Mouse (Mus musculus): ENCODE results near the gene Rph3al. TPM values are rescaled to one million over a fixed set of nuclear protein-coding genes. Genes with fewer than 3 reads are reported as not detected.
A peak's percentile ranks its signal among the peaks of the same experiment; 100 is the strongest.

Gene Rph3al
- polyA plus RNA-seq, 1 experiment, result 0.47 TPM

- TF ChIP-seq POLR2A (IDR thresholded peaks at IDR 0.05; ENCODE audit: low read depth, low read length) (no peak), CTCF (IDR thresholded peaks at IDR 0.05; ENCODE audit: borderline replicate concordance, insufficient read depth, low read length) (no peak)
- Histone ChIP-seq H3K27ac (ENCODE audit: insufficient read depth, low read length) (no peak overlapping the region), H3K4me3 (ENCODE audit: insufficient read depth, low read length) (no peak overlapping the region), H3K4me1 (ENCODE audit: control insufficient read depth, insufficient read depth, low read length) (no peaks in the 10 kb centered on the region)
Observed at GRCm38 (mm10) chr11:75839536-75840430, 98.4 kb downstream of the Rph3al start.

- H3K4me3 ChIP-seq (ENCODE audit: insufficient read depth, low read length), result no peak overlapping the region
- H3K4me1 ChIP-seq (ENCODE audit: control insufficient read depth, insufficient read depth, low read length), result no peaks in the 10 kb centered on the region
- TF ChIP-seq POLR2A (IDR thresholded peaks at IDR 0.05; ENCODE audit: low read depth, low read length), result no peak
- TF ChIP-seq CTCF (IDR thresholded peaks at IDR 0.05; ENCODE audit: borderline replicate concordance, insufficient read depth, low read length), result no peak
- H3K27ac ChIP-seq (ENCODE audit: insufficient read depth, low read length), result no peak overlapping the region
Observed at GRCm38 (mm10) chr11:75838861-75839426, 99.3 kb downstream of the Rph3al start.

- Histone ChIP-seq H3K4me1 (ENCODE audit: control insufficient read depth, insufficient read depth, low read length) (no peaks in the 10 kb centered on the region), H3K4me3 (ENCODE audit: insufficient read depth, low read length) (no peak overlapping the region), H3K27ac (ENCODE audit: insufficient read depth, low read length) (no peak overlapping the region)
- TF ChIP-seq CTCF (IDR thresholded peaks at IDR 0.05; ENCODE audit: borderline replicate concordance, insufficient read depth, low read length), result no peak
- no peak for TF ChIP-seq POLR2A (IDR thresholded peaks at IDR 0.05; ENCODE audit: low read depth, low read length)
Observed at GRCm38 (mm10) chr11:75836240-75836610, 102.0 kb downstream of the Rph3al start.

GRCm38 (mm10) chr11:75835587-75836239 is 102.5 kb downstream of the Rph3al start:
- H3K4me3 ChIP-seq (ENCODE audit: insufficient read depth, low read length), result no peak overlapping the region
- H3K27ac ChIP-seq (ENCODE audit: insufficient read depth, low read length), result no peak overlapping the region
- no peaks in the 10 kb centered on the region for H3K4me1 ChIP-seq (ENCODE audit: control insufficient read depth, insufficient read depth, low read length)
- TF ChIP-seq POLR2A (IDR thresholded peaks at IDR 0.05; ENCODE audit: low read depth, low read length), result no peak
- TF ChIP-seq CTCF (IDR thresholded peaks at IDR 0.05; ENCODE audit: borderline replicate concordance, insufficient read depth, low read length), result no peak

GRCm38 (mm10) chr11:75833081-75833480 is 105.1 kb downstream of the Rph3al start:
- no peak overlapping the region for H3K27ac ChIP-seq (ENCODE audit: insufficient read depth, low read length)
- H3K4me1 ChIP-seq (ENCODE audit: control insufficient read depth, insufficient read depth, low read length), result no peaks in the 10 kb centered on the region
- TF ChIP-seq POLR2A (IDR thresholded peaks at IDR 0.05; ENCODE audit: low read depth, low read length), result no peak
- no peak for TF ChIP-seq CTCF (IDR thresholded peaks at IDR 0.05; ENCODE audit: borderline replicate concordance, insufficient read depth, low read length)
- no peak overlapping the region for H3K4me3 ChIP-seq (ENCODE audit: insufficient read depth, low read length)

GRCm38 (mm10) chr11:75830386-75830785 is 107.8 kb downstream of the Rph3al start:
- Histone ChIP-seq H3K4me1 (ENCODE audit: control insufficient read depth, insufficient read depth, low read length) (no peaks in the 10 kb centered on the region), H3K4me3 (ENCODE audit: insufficient read depth, low read length) (no peak overlapping the region), H3K27ac (ENCODE audit: insufficient read depth, low read length) (no peak overlapping the region)
- no peak for TF ChIP-seq POLR2A (IDR thresholded peaks at IDR 0.05; ENCODE audit: low read depth, low read length)
- no peak for TF ChIP-seq CTCF (IDR thresholded peaks at IDR 0.05; ENCODE audit: borderline replicate concordance, insufficient read depth, low read length)

- no peaks in the 10 kb centered on the region for H3K4me1 ChIP-seq (ENCODE audit: control insufficient read depth, insufficient read depth, low read length)
- TF ChIP-seq CTCF (IDR thresholded peaks at IDR 0.05; ENCODE audit: borderline replicate concordance, insufficient read depth, low read length), result no peak
- no peak overlapping the region for H3K4me3 ChIP-seq (ENCODE audit: insufficient read depth, low read length)
- H3K27ac ChIP-seq (ENCODE audit: insufficient read depth, low read length), result no peak overlapping the region
Observed at GRCm38 (mm10) chr11:75827414-75827813, 110.8 kb downstream of the Rph3al start.

GRCm38 (mm10) chr11:75823506-75823905 is 114.7 kb downstream of the Rph3al start:
- TF ChIP-seq CTCF (IDR thresholded peaks at IDR 0.05; ENCODE audit: borderline replicate concordance, insufficient read depth, low read length) (no peak), POLR2A (IDR thresholded peaks at IDR 0.05; ENCODE audit: low read depth, low read length) (no peak)
- Histone ChIP-seq H3K4me1 (ENCODE audit: control insufficient read depth, insufficient read depth, low read length) (no peaks in the 10 kb centered on the region), H3K4me3 (ENCODE audit: insufficient read depth, low read length) (no peak overlapping the region), H3K27ac (ENCODE audit: insufficient read depth, low read length) (no peak overlapping the region)

- Histone ChIP-seq H3K4me1 (ENCODE audit: control insufficient read depth, insufficient read depth, low read length) (peaks cover 5% of the 10 kb centered on the region; the same call in 1 of the 2 replicates), H3K4me3 (ENCODE audit: insufficient read depth, low read length) (no peak overlapping the region), H3K27ac (ENCODE audit: insufficient read depth, low read length) (peak overlapping the region; percentile 44; the same call in 1 of the 2 replicates)
- no peak for TF ChIP-seq POLR2A (IDR thresholded peaks at IDR 0.05; ENCODE audit: low read depth, low read length)
- no peak for TF ChIP-seq CTCF (IDR thresholded peaks at IDR 0.05; ENCODE audit: borderline replicate concordance, insufficient read depth, low read length)
Observed at GRCm38 (mm10) chr11:75813085-75813484, 125.1 kb downstream of the Rph3al start.

GRCm38 (mm10) chr11:75811900-75812299 is 126.3 kb downstream of the Rph3al start:
- Histone ChIP-seq H3K4me1 (ENCODE audit: control insufficient read depth, insufficient read depth, low read length) (peaks cover 5% of the 10 kb centered on the region; the same call in 1 of the 2 replicates), H3K27ac (ENCODE audit: insufficient read depth, low read length) (peak overlapping the region; percentile 28), H3K4me3 (ENCODE audit: insufficient read depth, low read length) (no peak overlapping the region)
- TF ChIP-seq POLR2A (IDR thresholded peaks at IDR 0.05; ENCODE audit: low read depth, low read length), result no peak
- no peak for TF ChIP-seq CTCF (IDR thresholded peaks at IDR 0.05; ENCODE audit: borderline replicate concordance, insufficient read depth, low read length)

Data from embryonic fibroblast, embryonic 13.5 days (primary cell).